Mouse (Mus musculus) C2C12 (cell line): ENCODE measurements at regions not wholly inside any gene's neighbourhood (a gene's known extent, or its start where the extent isn't known, plus 50 kb on each side); places are given as distances from the start of the nearest gene placed in this dataset.

Experiments
- H3K27me3 ChIP-seq: one replicate; pipeline ENCODE4 v1.6.1; 2011; ENCODE audit not compliant: control insufficient read depth, insufficient read depth, insufficient read length
- H3K36me3 ChIP-seq: one replicate; pipeline ENCODE4 v1.6.1; 2011; ENCODE audit not compliant: control insufficient read depth, insufficient read depth
- H3K4me3 ChIP-seq: one replicate; pipeline ENCODE4 v1.5.1; 2011; ENCODE audit warnings: mild to moderate bottlenecking, control low read depth; ENCODE audit not compliant: poor library complexity, insufficient read depth, severe bottlenecking
- H3K79me2 ChIP-seq: one replicate; pipeline ENCODE4 v1.6.1; 2011; ENCODE audit not compliant: control insufficient read depth, insufficient read depth
- H3K79me3 ChIP-seq: one replicate; pipeline ENCODE4 v1.6.1; 2011; ENCODE audit warnings: low read depth, control low read depth
- H3ac ChIP-seq: one replicate; pipeline ENCODE3; 2011; ENCODE audit warnings: low read depth; ENCODE audit not compliant: control insufficient read depth, insufficient read length
- CEBPB ChIP-seq: IDR thresholded peaks from one replicate; pipeline ENCODE4 v1.6.1; 2011; ENCODE audit warnings: low read depth, mild to moderate bottlenecking, control low read depth, moderate library complexity
- CTCF ChIP-seq: IDR thresholded peaks from one replicate; pipeline ENCODE4 v1.5.1; 2011; ENCODE audit not compliant: control insufficient read depth, insufficient read depth, insufficient read length
- FOSL1 ChIP-seq: IDR thresholded peaks from one replicate; pipeline ENCODE4 v1.8.0; 2011; ENCODE audit warnings: mild to moderate bottlenecking, low read length; ENCODE audit not compliant: poor library complexity, insufficient read depth, severe bottlenecking
- MAX ChIP-seq: IDR thresholded peaks from one replicate; pipeline ENCODE4 v1.6.1; 2011; ENCODE audit warnings: mild to moderate bottlenecking, control low read depth
- MYOD1 ChIP-seq: IDR thresholded peaks from one replicate; pipeline ENCODE4 v1.6.1; 2011; ENCODE audit warnings: low read depth; ENCODE audit not compliant: control insufficient read depth, insufficient read length
- MYOG ChIP-seq: IDR thresholded peaks from one replicate; pipeline ENCODE4 v1.6.1; 2011; ENCODE audit not compliant: control insufficient read depth, insufficient read length; ENCODE audit errors: extremely low read depth
- USF1 ChIP-seq: IDR thresholded peaks from one replicate; pipeline ENCODE4 v1.6.1; 2011; ENCODE audit warnings: low read depth, mild to moderate bottlenecking, control low read depth, moderate library complexity

GRCm38 (mm10) chr17:64406742-64407254 lies 75.1 kb upstream of the Pja2 start:
- H3K27me3 ChIP-seq = no peaks in the 10 kb centered on the region
- no peaks in the 10 kb centered on the region for H3K79me2 ChIP-seq
- H3K79me3 ChIP-seq = no peaks in the 10 kb centered on the region
- H3K36me3 ChIP-seq = no peaks in the 10 kb centered on the region
- H3K4me3 ChIP-seq = no peak overlapping the region
- no peak for TF ChIP-seq CTCF
- peak; percentile 14 for TF ChIP-seq MAX
- TF ChIP-seq MYOG = no peak
- TF ChIP-seq MYOD1 = no peak
- TF ChIP-seq FOSL1 = no peak
- no peak overlapping the region for H3ac ChIP-seq

GRCm38 (mm10) chr17:64407255-64408011 lies 75.7 kb upstream of the Pja2 start:
- TF ChIP-seq FOSL1 (peak; percentile 79), MAX (peak; percentile 56), CEBPB (no peak)
- H3K79me2 ChIP-seq = no peaks in the 10 kb centered on the region
- no peaks in the 10 kb centered on the region for H3K79me3 ChIP-seq
- no peak overlapping the region for H3K4me3 ChIP-seq
- no peaks in the 10 kb centered on the region for H3K27me3 ChIP-seq
- peak overlapping the region; percentile 8 for H3ac ChIP-seq
- no peaks in the 10 kb centered on the region for H3K36me3 ChIP-seq

- Histone ChIP-seq H3ac (no peak overlapping the region), H3K27me3 (no peaks in the 10 kb centered on the region), H3K36me3 (no peaks in the 10 kb centered on the region), H3K79me2 (no peaks in the 10 kb centered on the region), H3K79me3 (no peaks in the 10 kb centered on the region), H3K4me3 (no peak overlapping the region)
- TF ChIP-seq MAX = no peak
- no peak for TF ChIP-seq CEBPB
- TF ChIP-seq FOSL1 = no peak
- TF ChIP-seq CTCF = no peak
- TF ChIP-seq USF1 = no peak
- no peak for TF ChIP-seq MYOG
- TF ChIP-seq MYOD1 = no peak
These were observed 94.1 kb upstream of the Pja2 start for GRCm38 (mm10) chr17:64425811-64426210.

GRCm38 (mm10) chr17:64426536-64426935 lies 94.8 kb upstream of the Pja2 start:
- Histone ChIP-seq H3K27me3 (no peaks in the 10 kb centered on the region), H3K79me2 (no peaks in the 10 kb centered on the region), H3ac (no peak overlapping the region), H3K36me3 (no peaks in the 10 kb centered on the region), H3K4me3 (no peak overlapping the region), H3K79me3 (no peaks in the 10 kb centered on the region)
- TF ChIP-seq MYOG (no peak), MYOD1 (no peak), CTCF (no peak), MAX (no peak), FOSL1 (no peak), USF1 (no peak), CEBPB (no peak)

GRCm38 (mm10) chr17:64439571-64439970 lies 107.9 kb upstream of the Pja2 start:
- Histone ChIP-seq H3K27me3 (no peaks in the 10 kb centered on the region), H3K79me2 (no peaks in the 10 kb centered on the region), H3K4me3 (no peak overlapping the region), H3K36me3 (no peaks in the 10 kb centered on the region), H3K79me3 (no peaks in the 10 kb centered on the region), H3ac (no peak overlapping the region)
- no peak for TF ChIP-seq CEBPB
- no peak for TF ChIP-seq FOSL1
- TF ChIP-seq MYOG = no peak
- no peak for TF ChIP-seq CTCF
- no peak for TF ChIP-seq MAX
- TF ChIP-seq MYOD1 = no peak
- TF ChIP-seq USF1 = no peak

- no peaks in the 10 kb centered on the region for H3K27me3 ChIP-seq
- no peak overlapping the region for H3K4me3 ChIP-seq
- no peaks in the 10 kb centered on the region for H3K36me3 ChIP-seq
- H3K79me3 ChIP-seq = no peaks in the 10 kb centered on the region
- H3ac ChIP-seq = no peak overlapping the region
- TF ChIP-seq MAX (no peak), CTCF (no peak), CEBPB (no peak), USF1 (no peak), MYOG (no peak), FOSL1 (no peak), MYOD1 (no peak)
- H3K79me2 ChIP-seq = no peaks in the 10 kb centered on the region
These were observed 123.0 kb upstream of the Pja2 start for GRCm38 (mm10) chr17:64454736-64455135.
